Comparison of ENCODE assay signal across 9 mouse cellular contexts in the genomic region with DNA sequence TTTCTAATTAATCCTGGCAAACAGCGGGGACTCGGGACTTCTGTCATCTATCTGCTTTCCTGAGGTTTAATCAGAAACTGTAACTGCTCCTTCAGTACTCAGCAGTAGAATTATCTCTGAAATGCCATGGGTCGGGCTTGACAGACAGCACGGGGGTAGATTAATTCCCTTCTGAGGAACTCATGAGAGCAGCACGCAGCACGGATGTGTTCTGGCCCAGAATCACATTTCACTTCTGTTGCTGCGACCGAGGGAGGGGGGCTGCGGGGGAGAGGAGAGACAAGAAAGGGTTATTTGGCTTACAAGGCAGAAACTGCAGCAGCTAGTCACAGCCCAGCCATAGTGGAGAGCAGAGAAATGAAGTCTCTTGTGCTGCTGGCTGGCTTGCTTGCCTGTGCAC. TPM values are rescaled to one million over a fixed set of nuclear protein-coding genes. Genes with fewer than 3 reads are reported as not detected.
DNase-seq lines count a peak whose midpoint lies in the region; ATAC-seq lines count a peak whose summit lies in the region.
"Had no signal": no experiment of that assay in that cellular context is flagged by ENCODE, and none has a peak within 500 bp of the region (broad histone marks: within the 10 kb centered on the region; RNA-seq: fewer than 3 reads in every experiment).

No protein-coding gene starts in this region.

- intact Hi-C loops in left cerebral cortex, postnatal 25 days (cut with DNase I): no loop called here

- peak; percentile 45 for DNase-seq in layer of hippocampus, adult 11-12 months (ENCODE audit: low spot score)
- DNase-seq in layer of hippocampus, adult 9-10 months (ENCODE audit: low spot score): no peak
- peak; percentile 24 for DNase-seq in forelimb bud, embryonic 11.5 days (ENCODE audit: low read depth, low spot score)
- DNase-seq in left cerebral cortex, postnatal 25 days (ENCODE audit: low spot score in 2 of 2): peak; percentile 35 to 66
- DNase-seq in right cerebral cortex, postnatal 10 days (ENCODE audit: low spot score in 2 of 2): peak; percentile 70 to 76
- no peak for DNase-seq in urinary bladder, adult 2 months (ENCODE audit: low spot score)
- DNase-seq in ovary, adult 18-20 months (ENCODE audit: low spot score): no peak

- peak; percentile 75 for ATAC-seq in common myeloid progenitor, adult 5-6 weeks (replicated peaks; ENCODE audit: low read depth, poor library complexity, severe bottlenecking)

RNA-seq across cellular contexts. Expression of gene Enthd1, which starts 47.0 kb away (rescaled TPM):
- not detected in 2 replicates for total RNA-seq in common myeloid progenitor, adult 5-6 weeks (2017)
- total RNA-seq in left cerebral cortex, postnatal 25 days (2021): not detected
- polyA plus RNA-seq in urinary bladder, adult 2 months (2012; rRNA removed): not detected in 2 replicates
- total RNA-seq: heart, postnatal 14 days had no signal

RNA-seq across cellular contexts. Expression of gene Grap2, which starts 54.4 kb away (rescaled TPM):
- total RNA-seq in common myeloid progenitor, adult 5-6 weeks (2017): 1.2 and 4.0 TPM in 2 replicates
- total RNA-seq in left cerebral cortex, postnatal 25 days (2021): 1 to 10 TPM in 1 of 2 experiments, under 1 TPM in 1; 0.64 to 1.3 TPM
- polyA plus RNA-seq in urinary bladder, adult 2 months (2012; rRNA removed): 0.47 and 0.71 TPM in 2 replicates

Comparison
In these comparisons a context has a peak if more than half of its experiments do, and no peak if none do; other contexts are left out.
1. DNase-seq: peak in layer of hippocampus, adult 11-12 months (single experiment), forelimb bud, embryonic 11.5 days (single experiment), left cerebral cortex, postnatal 25 days (2 of 2) and right cerebral cortex, postnatal 10 days (2 of 2); none in layer of hippocampus, adult 9-10 months (single experiment), urinary bladder, adult 2 months (single experiment) and ovary, adult 18-20 months (single experiment).